10 mouse cellular contexts compared by ENCODE assay signal in the genomic region with DNA sequence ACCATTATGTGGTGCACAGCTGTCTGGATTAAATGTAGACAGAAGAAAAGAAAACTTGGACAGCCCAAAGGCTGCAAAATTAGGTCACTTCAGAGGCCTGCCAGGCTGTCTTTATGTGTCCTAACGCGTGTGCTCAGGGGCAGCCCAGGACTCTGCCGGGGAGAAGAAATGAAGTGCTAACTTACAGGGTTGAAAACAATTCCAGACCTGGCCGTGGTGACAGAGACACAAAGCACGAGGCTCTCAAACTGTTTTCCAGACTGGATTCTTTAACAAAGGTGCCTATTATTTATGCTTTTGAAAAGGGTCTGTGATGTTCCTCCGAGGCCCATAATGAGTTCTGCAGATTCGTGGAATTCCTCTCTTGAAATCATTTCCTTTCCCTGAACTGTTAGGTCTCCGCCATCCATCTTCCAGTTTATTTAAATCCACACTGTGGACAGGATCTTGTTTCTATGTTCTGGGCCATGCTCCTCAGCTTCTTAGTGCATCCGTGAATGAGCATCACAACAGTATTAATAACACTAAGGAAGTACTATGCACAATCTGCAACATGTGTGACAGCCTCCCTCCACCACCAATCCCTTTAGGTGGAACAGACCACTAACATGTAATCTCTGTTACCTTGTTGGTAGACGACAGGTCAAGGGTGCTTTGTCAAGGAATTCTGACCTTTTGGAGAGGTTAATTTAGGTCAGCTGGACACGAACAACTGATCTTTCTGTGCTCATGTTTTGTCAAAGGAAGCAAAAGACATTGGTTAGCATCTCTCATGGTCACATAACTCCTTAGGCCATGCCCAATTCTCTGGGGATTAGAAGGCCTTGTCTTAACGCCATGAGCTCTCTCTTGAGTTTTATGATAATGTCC.
DNase-seq lines count a peak whose midpoint lies in the region; ATAC-seq and TF ChIP-seq lines count a peak whose summit lies in the region.
"Had no signal": no experiment of that assay in that cellular context is flagged by ENCODE, and none has a peak within 500 bp of the region (broad histone marks: within the 10 kb centered on the region; RNA-seq: fewer than 3 reads in every experiment).

No protein-coding gene starts in this region.

- TF ChIP-seq CTCF in hindbrain, postnatal 0 days (IDR thresholded peaks at IDR 0.05; ENCODE audit: low read depth): no peak
- no peak for TF ChIP-seq CTCF in brain, embryonic 14.5 days (IDR thresholded peaks at IDR 0.05; ENCODE audit: borderline replicate concordance, extremely low read depth, insufficient read depth, insufficient read length)

- ATAC-seq in hindbrain, postnatal 0 days: no peak
- no peak for ATAC-seq in embryonic facial prominence, embryonic 12.5 days (ENCODE audit: insufficient number of reproducible peaks, insufficient read depth, low FRiP score, low TSS enrichment)
- no peak for ATAC-seq in activated CD4-positive, CD25-positive, alpha-beta regulatory T cell, adult 4 months

- no peaks in the 10 kb centered on the region for H3K9me3 ChIP-seq in hindbrain, embryonic 10.5 days
- H3K9me3 ChIP-seq in hindbrain, postnatal 0 days (ENCODE audit: low read length): no peaks in the 10 kb centered on the region
- no peaks in the 10 kb centered on the region for H3K9me3 ChIP-seq in embryonic facial prominence, embryonic 12.5 days
- no peaks in the 10 kb centered on the region for H3K9me3 ChIP-seq in limb, embryonic 10.5 days (replicated peaks)

- WGBS in hindbrain, embryonic 10.5 days: 22% methylated on average over 12 of the region's 12 CpGs
- 39% methylated on average over 12 of the region's 12 CpGs for WGBS in hindbrain, postnatal 0 days
- 13% methylated on average over 12 of the region's 12 CpGs for WGBS in embryonic facial prominence, embryonic 12.5 days
- 18% methylated on average over 12 of the region's 12 CpGs for WGBS in limb, embryonic 10.5 days

- DNase-seq in hindbrain, embryonic 10.5 days (ENCODE audit: low spot score): no peak
- DNase-seq in hindbrain, postnatal 0 days (ENCODE audit: low spot score): no peak
- peak; percentile 52 for DNase-seq in brain, embryonic 14.5 days (ENCODE audit: low read depth)
- peak; percentile 54 for DNase-seq in limb, embryonic 10.5 days (ENCODE audit: low spot score)
- DNase-seq in left cerebral cortex, postnatal 4 days: no peak
- no peak for DNase-seq in ovary, postnatal 14 days (ENCODE audit: low spot score)
- DNase-seq: adrenal gland, adult 8-10 months; cerebellum, adult 9-11 months had no signal

- no peak for TF ChIP-seq POLR2A in brain, embryonic 14.5 days (IDR thresholded peaks at IDR 0.05; ENCODE audit: borderline replicate concordance, extremely low read depth, insufficient read depth, insufficient read length, poor library complexity, severe bottlenecking)

- H3K4me3 ChIP-seq in hindbrain, embryonic 10.5 days: no peak overlapping the region
- no peak overlapping the region for H3K4me3 ChIP-seq in hindbrain, postnatal 0 days (ENCODE audit: low read length)
- H3K4me3 ChIP-seq in embryonic facial prominence, embryonic 12.5 days: no peak overlapping the region
- H3K4me3 ChIP-seq in limb, embryonic 10.5 days: no peak overlapping the region

- no peaks in the 10 kb centered on the region for H3K27me3 ChIP-seq in hindbrain, embryonic 10.5 days (ENCODE audit: insufficient read depth, poor library complexity, severe bottlenecking)
- H3K27me3 ChIP-seq in hindbrain, postnatal 0 days (ENCODE audit: insufficient read depth, low read length): no peaks in the 10 kb centered on the region
- no peaks in the 10 kb centered on the region for H3K27me3 ChIP-seq in embryonic facial prominence, embryonic 12.5 days
- no peaks in the 10 kb centered on the region for H3K27me3 ChIP-seq in limb, embryonic 10.5 days (ENCODE audit: low read depth, poor library complexity, severe bottlenecking)

- peaks cover 61% of the 10 kb centered on the region for H3K4me1 ChIP-seq in hindbrain, embryonic 10.5 days (replicated peaks)
- peaks cover 21% of the 10 kb centered on the region for H3K4me1 ChIP-seq in hindbrain, postnatal 0 days (ENCODE audit: insufficient read depth, low read length)
- H3K4me1 ChIP-seq in embryonic facial prominence, embryonic 12.5 days: peaks cover 42% of the 10 kb centered on the region
- H3K4me1 ChIP-seq in limb, embryonic 10.5 days: peaks cover 63% of the 10 kb centered on the region

- no peak overlapping the region for H3K4me2 ChIP-seq in hindbrain, postnatal 0 days (ENCODE audit: low read depth, low read length)
- no peak overlapping the region for H3K4me2 ChIP-seq in embryonic facial prominence, embryonic 12.5 days (replicated peaks)

- peak overlapping the region; percentile 75 for H3K27ac ChIP-seq in hindbrain, embryonic 10.5 days
- no peak overlapping the region for H3K27ac ChIP-seq in hindbrain, postnatal 0 days
- H3K27ac ChIP-seq in embryonic facial prominence, embryonic 12.5 days: peak overlapping the region; percentile 61; the same call in 1 of the 2 replicates
- H3K27ac ChIP-seq in limb, embryonic 10.5 days: peak overlapping the region; percentile 78

- intact Hi-C loops in left cerebral cortex, postnatal 4 days (cut with DNase I): no loop called here

- 0 out of 2 replicates have a peak, but pooled peaks cover 4% of the 10 kb centered on the region for H3K36me3 ChIP-seq in hindbrain, embryonic 10.5 days
- H3K36me3 ChIP-seq in hindbrain, postnatal 0 days (ENCODE audit: insufficient read depth, low read length): no peaks in the 10 kb centered on the region
- H3K36me3 ChIP-seq in embryonic facial prominence, embryonic 12.5 days: no peaks in the 10 kb centered on the region
- peaks cover 8% of the 10 kb centered on the region; the same call in 1 of the 2 replicates for H3K36me3 ChIP-seq in limb, embryonic 10.5 days

- no peak overlapping the region for H3K9ac ChIP-seq in hindbrain, postnatal 0 days (replicated peaks; ENCODE audit: low read length)
- H3K9ac ChIP-seq in embryonic facial prominence, embryonic 12.5 days: no peak overlapping the region

Comparison
In these comparisons a context has a peak if more than half of its experiments do, and no peak if none do; other contexts are left out.
1. DNase-seq: peak in brain, embryonic 14.5 days (single experiment) and limb, embryonic 10.5 days (single experiment); none in hindbrain, embryonic 10.5 days (single experiment), hindbrain, postnatal 0 days (single experiment), left cerebral cortex, postnatal 4 days (single experiment) and ovary, postnatal 14 days (single experiment).